Mouse (Mus musculus) NIH3T3 (cell line): Measurements from ENCODE around the gene Gm2431.

Experiments
- DNase-seq: peaks from one replicate; pipeline ENCODE4 v3.0.0-alpha.2; 2012; ENCODE audit warnings: low read depth

The Gm2431 gene

GRCm38 (mm10) chr7:142211559-142211958 lies 46.6 kb downstream of the Gm2431 start, which contains the start of gene Gm7579:
TSS of gene Gm7579 (plus strand) at chr7:142211859.
- DNase-seq: no peak
